Mouse (Mus musculus): ENCODE measurements around the gene Tpm1. TPM values are rescaled to one million over a fixed set of nuclear protein-coding genes. Genes with fewer than 3 reads are reported as not detected.
A peak's percentile ranks its signal among the peaks of the same experiment; 100 is the strongest.

Tpm1 gene
- total RNA-seq, 2 experiments from 2014 or later, result 147 to 152 TPM

GRCm38 (mm10) chr9:67032611-67033010 lies 16.6 kb downstream of the Tpm1 start:
- intact Hi-C loops (cut with DNase I), result no loop called here
- no peak for DNase-seq

- DNase-seq, result no peak
- intact Hi-C loops (cut with DNase I), result no loop called here
These were observed 19.7 kb downstream of the Tpm1 start for GRCm38 (mm10) chr9:67029518-67029917.

DNA sequence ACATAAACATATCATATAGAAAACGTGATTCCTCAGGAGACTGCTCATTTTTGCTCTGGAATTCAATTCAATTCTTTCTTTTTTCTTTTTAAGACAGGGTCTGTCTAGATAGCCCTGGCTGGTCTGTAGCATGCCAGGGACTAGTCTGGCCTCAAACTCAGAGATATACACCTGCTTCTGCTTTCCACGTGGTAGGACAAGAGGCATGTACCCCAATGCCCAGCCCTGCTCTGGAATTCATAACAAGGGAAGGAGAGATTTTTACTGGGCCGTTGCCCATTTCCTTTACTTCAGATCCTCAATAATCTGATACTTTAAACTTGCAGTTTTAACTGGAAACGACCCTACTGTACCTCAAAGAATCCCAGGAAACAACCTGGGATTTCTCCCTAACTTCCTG lies 20.3 kb downstream of the Tpm1 start:
- intact Hi-C loops (cut with DNase I), result no loop called here
- no peak for DNase-seq

DNA sequence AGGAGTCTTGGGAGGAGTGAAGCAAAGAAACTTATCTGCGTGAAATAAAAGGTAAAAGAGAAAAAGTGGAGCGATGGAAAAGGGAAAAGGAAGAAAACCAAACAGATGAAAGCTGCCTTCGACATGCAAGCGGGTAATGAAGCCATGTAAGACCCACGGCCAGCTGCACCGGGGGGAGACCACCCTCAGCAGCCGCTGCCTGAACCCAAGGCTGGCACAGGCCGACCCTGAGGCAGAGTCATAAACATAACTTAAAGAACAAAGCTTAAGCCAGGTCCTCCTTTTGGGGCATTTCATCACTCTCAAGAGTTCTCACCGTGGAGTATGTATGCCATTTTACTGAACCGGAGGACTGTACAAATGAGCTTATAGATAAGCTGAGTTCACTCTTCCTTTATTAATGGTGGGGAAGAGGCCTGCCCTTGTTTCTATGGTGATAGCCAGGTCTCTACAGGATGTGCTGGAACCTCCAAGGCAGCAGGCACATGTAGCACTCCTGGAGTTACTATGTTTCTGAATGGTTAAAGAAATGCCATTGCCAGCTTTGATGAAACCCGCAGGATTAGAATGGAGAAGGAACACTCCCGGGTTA lies 21.0 kb downstream of the Tpm1 start:
- DNase-seq, result no peak
- intact Hi-C loops (cut with DNase I), result no loop called here

DNA sequence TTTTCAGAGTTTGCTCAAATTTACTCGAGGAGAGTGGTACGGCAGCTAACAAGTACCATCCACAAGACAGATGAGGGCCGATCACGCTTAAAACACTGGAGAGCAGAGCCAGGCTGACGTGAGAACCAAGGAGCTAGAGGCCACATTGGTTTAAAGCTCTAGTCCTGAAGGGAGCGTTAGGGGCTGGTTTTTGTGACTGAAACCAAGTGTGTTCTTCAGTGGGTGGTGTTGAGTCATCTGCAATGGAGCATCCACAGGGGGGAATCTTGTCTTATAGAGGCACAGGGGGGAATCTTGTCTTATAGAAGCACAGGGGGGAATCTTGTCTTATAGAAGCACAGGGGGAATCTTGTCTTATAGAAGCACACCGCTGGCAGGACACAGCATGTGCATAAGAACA lies 22.3 kb downstream of the Tpm1 start:
- intact Hi-C loops (cut with DNase I), result no loop called here
- no peak for DNase-seq

DNA sequence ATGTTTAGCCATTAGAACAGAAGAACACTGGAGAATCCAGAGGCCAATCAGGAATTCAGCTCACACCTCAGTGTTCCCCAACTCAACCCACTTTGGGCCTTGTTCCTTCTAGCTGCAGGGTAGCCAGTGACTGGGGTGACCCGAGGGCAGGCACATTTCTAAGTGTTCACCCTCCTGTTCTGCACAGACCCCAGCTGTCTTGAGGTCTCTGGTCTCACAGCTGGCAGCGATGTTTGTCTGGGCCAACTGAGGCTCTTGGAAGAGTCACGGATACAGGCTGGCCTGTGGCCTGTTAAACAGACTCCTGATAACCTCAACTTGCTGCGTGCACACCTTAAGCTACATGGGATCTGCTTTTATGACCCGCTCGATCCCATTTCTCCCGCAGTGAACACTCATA lies 23.1 kb downstream of the Tpm1 start:
- intact Hi-C loops (cut with DNase I), result no loop called here
- no peak for DNase-seq

DNA sequence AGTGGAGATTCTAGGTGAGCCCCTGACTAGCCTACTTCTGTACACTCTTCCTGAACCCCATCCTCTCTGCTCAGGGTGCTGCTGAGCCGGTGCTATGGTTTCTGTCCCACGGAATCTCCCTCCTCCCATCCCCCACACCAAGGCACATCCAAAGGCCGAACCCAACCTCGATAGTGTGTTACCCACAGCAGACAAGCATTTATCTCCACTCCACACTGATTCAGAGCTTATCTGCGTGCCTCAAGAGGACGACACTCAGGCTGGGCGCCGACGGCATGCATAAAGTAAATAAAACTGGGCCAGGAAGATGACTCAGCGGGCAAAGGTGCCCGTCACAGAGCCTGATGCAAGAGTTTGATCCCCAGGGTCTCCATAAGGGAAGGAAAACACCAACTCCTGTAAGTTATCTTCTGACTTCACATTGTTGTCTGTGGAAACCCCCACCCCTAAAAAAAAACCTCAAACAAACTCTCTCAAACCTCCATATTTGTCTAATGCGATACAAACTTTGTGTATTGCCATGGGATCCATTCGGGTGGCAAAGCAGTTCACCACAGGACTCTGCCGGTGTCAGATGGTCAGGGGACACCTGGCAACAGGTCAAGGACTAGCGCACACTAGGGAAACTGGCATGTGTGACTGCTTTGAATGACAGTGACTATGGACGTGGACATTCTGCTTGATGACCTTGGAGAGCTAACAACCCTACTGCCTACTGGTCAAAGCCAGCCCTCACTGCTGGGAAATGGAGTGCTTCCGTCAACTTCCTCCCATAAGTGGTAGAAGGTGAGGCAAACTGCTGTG lies 24.1 kb downstream of the Tpm1 start:
- intact Hi-C loops (cut with DNase I), result no loop called here
- no peak for DNase-seq

- intact Hi-C loops (cut with DNase I), result no loop called here
- no peak for DNase-seq
These were observed 25.8 kb downstream of the Tpm1 start for GRCm38 (mm10) chr9:67023371-67023770.

DNA sequence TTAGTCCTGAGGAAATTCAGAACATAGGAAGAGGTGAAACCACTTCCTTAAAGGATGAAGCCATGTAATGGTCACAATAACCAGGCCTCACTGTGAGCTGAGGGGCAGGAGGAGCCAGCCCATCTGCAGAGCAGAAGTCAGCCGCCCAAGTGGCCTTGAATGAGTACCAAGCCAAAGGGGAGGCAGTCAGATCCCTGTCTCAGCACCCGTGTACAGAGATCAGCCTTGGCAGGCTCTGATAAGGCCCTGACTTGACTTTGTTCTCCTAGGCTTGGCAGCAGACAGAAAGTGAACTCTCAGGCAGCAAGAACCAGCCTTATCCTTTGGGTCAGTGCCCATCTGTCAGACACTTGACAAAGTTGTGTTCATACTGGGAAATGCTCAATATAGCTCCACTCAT lies 29.1 kb downstream of the Tpm1 start:
- no peak for DNase-seq
- intact Hi-C loops (cut with DNase I), result no loop called here

DNA sequence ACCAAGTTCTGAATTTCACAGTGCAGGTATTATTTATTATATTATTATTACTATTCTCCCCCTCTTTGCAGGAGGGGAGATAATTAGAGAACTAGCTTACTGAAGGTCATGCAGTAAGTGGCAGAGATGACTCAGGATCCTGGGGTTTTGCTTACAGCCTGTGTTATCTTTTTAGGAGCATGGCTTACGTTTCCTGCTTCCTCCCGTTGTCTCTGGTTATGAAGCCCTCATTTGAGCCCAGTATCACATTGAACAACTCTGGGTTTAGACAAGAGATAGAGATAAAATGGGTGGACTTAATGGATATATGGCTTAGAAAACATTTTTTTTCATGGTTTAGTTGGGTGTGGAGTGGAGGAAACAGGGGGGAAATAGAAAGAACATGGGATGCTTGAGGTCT lies 35.7 kb downstream of the Tpm1 start:
- intact Hi-C loops (cut with DNase I), result no loop called here
- DNase-seq, result no peak

GRCm38 (mm10) chr9:67012470-67012869 lies 36.7 kb downstream of the Tpm1 start:
- DNase-seq, result peak; percentile 76

GRCm38 (mm10) chr9:67011483-67011882 lies 37.7 kb downstream of the Tpm1 start:
- no peak for DNase-seq
- intact Hi-C loops (cut with DNase I), result no loop called here

More at GRCm38 (mm10) chr9:67012470-67012869, 36.7 kb downstream of the Tpm1 start:
- intact Hi-C loops (cut with DNase I), result no loop called here

GRCm38 (mm10) chr9:67008781-67009180 lies 40.4 kb downstream of the Tpm1 start:
- no peak for DNase-seq
- intact Hi-C loops (cut with DNase I), result no loop called here

GRCm38 (mm10) chr9:67006376-67006775 lies 42.8 kb downstream of the Tpm1 start:
- no peak for DNase-seq
- intact Hi-C loops (cut with DNase I), result no loop called here

- peak; percentile 65 for DNase-seq
- intact Hi-C loops (cut with DNase I), result no loop called here
These were observed 44.0 kb downstream of the Tpm1 start for GRCm38 (mm10) chr9:67005161-67005742.

GRCm38 (mm10) chr9:67003656-67004055 lies 45.5 kb downstream of the Tpm1 start:
- no peak for DNase-seq

GRCm38 (mm10) chr9:67003156-67003555 lies 46.0 kb downstream of the Tpm1 start:
- intact Hi-C loops (cut with DNase I), result loop anchor here (5.0 kb wide), 1 partner anchor 39 kb away; no protein-coding TSS in a partner anchor
- DNase-seq, result no peak

More at GRCm38 (mm10) chr9:67003656-67004055, 45.5 kb downstream of the Tpm1 start:
- intact Hi-C loops (cut with DNase I), result loop anchor here (5.0 kb wide), 1 partner anchor 39 kb away; no protein-coding TSS in a partner anchor

DNA sequence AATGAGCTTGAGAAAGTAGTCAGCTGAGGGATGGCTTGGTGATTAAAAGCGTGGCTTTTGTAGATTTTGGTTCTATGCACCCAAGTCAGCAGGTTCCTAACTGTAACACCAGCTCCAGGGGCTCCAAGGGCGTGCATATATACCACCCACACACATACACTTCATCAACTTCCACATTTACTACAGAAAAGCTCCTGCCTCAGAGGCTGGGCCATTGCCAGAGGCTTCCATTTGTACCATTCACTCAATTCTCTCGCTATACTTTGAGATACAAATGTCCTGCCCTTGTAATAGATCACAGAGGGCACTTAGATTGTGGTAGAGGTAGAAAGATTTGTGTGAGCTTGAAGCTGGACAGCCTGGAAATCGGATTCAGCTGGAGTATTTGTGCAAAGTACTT lies 47.7 kb downstream of the Tpm1 start:
- intact Hi-C loops (cut with DNase I), result loop anchor here (5.0 kb wide), 1 partner anchor 41 kb away; no protein-coding TSS in a partner anchor
- DNase-seq, result no peak

DNA sequence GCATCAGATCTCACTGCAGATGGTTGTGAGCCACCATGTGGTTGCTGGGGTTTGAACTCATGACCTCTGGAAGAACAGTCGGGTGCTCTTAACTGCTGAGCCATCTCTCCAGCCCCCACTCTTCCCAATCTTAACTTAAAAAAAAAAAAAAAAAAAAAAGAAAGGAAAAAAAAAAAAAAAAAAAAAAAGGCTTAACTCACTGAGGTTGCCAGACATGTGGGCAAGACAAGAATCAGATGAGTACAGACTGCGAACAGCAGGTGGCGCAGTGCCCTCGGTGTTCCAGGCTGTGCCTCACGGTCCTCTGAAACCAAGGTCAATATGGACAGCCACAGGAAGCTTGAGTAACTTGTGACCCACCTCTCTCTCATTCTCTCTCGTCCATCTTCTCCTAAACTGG lies 48.2 kb downstream of the Tpm1 start:
- peak; percentile 81 for DNase-seq
- intact Hi-C loops (cut with DNase I), result loop anchor here (5.0 kb wide), 1 partner anchor 41 kb away; no protein-coding TSS in a partner anchor

DNA sequence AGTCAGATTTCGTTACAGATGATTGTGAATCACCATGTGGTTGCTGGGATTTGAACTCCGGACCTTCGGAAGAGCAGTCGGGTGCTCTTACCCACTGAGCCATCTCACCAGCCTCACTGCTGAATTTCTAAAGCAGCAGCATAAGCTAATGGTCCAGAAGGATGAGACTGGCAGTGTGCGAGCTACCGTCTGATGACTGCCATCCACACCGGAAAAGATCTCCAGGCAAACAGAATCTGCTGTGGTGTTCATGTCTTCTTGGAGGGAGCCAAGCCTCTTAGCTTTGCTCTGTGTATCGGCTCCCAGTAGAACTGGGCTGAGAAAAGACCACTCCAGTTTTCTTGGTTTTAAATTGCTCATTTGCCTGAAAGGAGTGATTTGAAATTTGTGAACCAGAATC lies 49.5 kb downstream of the Tpm1 start:
- intact Hi-C loops (cut with DNase I), result loop anchor here (5.0 kb wide), 1 partner anchor 43 kb away; no protein-coding TSS in a partner anchor
- DNase-seq, result no peak

- intact Hi-C loops (cut with DNase I), result no loop called here
- no peak for DNase-seq
These were observed 57.3 kb downstream of the Tpm1 start for GRCm38 (mm10) chr9:66991750-66992410.
